Mouse (Mus musculus): ENCODE data around the gene Hipk2.

DNA sequence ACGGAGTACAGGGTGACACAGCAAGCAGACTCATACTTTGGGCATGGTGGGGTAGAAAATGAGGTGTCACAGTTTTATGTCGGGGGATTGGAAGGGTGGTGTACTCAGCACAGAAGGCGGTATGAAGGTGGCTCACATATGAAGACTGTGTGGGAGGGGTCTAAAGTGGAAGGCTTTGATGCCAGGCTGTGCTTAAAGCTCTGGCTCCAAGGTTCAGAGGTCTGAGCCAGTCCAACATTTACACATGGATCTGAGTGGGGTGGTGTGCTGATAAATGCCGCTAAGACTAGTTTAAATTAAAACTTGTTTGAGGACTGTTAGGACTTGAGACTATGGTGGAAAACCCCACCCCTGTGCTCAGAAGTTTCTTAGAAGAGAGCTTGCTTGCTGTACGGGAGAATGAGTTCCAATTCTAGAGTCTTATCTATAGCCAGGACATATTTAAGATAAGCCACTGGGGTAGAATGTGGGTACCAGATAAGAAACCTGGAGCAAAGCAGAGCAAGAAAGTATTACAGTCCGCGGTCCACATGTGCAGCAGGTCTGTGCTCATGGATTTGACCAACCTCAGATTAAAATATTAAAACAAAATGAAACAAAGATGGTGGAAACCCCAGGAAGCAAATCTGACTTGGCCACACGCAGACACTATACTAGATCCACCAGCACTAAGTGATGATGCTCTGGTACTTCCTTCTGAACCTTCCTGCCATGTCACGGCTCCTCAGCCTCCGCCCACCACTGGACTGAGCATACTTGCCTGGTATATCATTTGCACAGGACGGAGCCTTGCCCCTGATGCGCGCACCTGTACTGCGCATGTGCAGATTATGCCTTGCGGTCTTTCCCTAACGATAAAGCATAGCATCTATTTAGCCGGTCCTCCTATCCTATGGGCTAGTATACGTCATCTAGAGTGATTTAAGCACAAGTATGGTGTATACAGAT is 48.2 kb upstream of the Hipk2 start:
- TF ChIP-seq CTCF (IDR thresholded peaks at IDR 0.05; ENCODE audit: borderline replicate concordance, insufficient read depth, low read depth, low read length) (no peak), POLR2A (IDR thresholded peaks at IDR 0.05; ENCODE audit: borderline replicate concordance, insufficient read depth, low read length) (no peak)

Measured in cerebellum, adult 2 months (tissue).